Mouse (Mus musculus) stomach, postnatal 0 days (tissue): ENCODE data around the gene Plxdc2.

Source experiments
- CTCF ChIP-seq: IDR thresholded peaks from 2 replicates; pipeline ENCODE4 v1.5.1; 2016; ENCODE audit warnings: antibody characterized with exemption, low read depth, mild to moderate bottlenecking, moderate library complexity
- EP300 ChIP-seq: optimal IDR thresholded peaks from 2 replicates; pipeline ENCODE3; 2016; ENCODE audit warnings: antibody characterized with exemption

DNA sequence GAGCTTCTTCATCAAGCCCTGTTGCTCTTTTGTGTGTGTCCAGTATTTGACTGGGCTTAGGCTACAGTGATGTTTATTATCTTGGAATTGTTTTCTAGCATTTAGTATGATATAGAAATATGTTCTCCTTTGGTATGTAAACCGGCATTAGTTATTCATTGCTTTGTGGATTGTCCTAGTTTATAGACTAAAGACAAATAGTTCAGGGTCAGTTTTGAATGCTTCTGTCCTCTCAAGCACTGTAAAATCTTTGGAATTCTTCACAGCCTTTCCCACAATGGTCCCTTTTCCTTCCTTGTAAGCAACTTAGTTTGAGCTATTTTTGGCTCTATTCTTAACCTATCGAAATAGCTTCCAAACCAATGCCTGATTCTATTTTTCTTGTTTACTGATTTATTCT, 178.5 kb downstream of the Plxdc2 start:
- TF ChIP-seq CTCF (no peak), EP300 (no peak)
